Mouse (Mus musculus): ENCODE measurements around the gene Hoxb6.

The Hoxb6 gene

DNA sequence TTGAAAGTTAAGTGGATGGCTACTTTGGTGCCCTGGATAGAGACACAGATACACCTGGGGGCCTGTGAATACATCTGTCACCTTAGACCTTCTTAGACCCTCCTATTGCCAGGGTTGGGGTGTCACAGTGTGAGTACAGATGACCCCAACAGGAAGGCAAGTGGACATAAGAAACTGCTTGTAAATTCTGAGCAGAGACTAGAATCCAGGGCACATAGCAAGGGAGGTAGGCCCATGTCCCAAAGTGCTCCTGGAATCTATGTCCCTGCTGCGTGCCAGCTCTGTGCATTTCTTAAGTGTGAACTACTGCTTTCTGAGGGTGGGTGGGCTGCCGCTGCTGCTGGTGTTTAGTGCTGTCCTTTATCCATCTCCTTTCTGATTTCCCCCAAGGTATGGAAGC, 58.5 kb downstream of the Hoxb6 start:
- DNase-seq (ENCODE audit: low read depth, low spot score), result no peak
